Mouse (Mus musculus) ES-Bruce4 (cell line): ENCODE measurements around the gene Smpd2.

ENCODE experiments used
- CTCF ChIP-seq: IDR thresholded peaks from one replicate; pipeline ENCODE4 v1.8.1; 2011; ENCODE audit warnings: low read depth, low read length
- EP300 ChIP-seq: IDR thresholded peaks from 2 replicates; pipeline ENCODE4 v1.6.1; 2011; ENCODE audit warnings: low read depth, low read length; ENCODE audit not compliant: insufficient read depth

DNA sequence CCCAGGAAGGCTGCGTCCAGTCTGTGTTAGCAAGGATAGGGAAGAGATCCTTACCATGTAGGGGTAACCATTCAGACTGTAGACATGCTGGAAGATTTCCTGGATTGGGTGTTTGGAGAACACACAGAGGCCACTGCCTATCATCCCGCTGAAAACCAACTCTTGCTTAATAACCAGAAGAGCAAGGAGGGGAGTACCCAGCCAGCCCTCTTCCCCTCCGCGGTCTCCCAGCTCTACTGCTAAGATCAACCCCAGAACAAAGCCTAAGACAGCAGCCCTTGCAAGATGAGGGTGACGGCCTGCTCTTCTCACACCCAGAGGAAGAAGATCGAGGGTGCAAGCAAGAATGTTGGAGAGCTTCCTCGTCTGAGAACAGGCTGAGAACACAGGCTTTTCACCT, 1.3 kb downstream of the Smpd2 start:
- no peak for TF ChIP-seq EP300
- no peak for TF ChIP-seq CTCF
